Mouse (Mus musculus) cerebellum, postnatal 10 days (tissue): ENCODE results near the gene Nme1.
"Not testable (repeated sequence)": the region's sequence is repeated elsewhere in the genome, so short reads cannot be mapped to it uniquely, and the experiment has no call there.

ENCODE experiments used
- DNase-seq, 2 experiments: peaks; one replicate each; pipeline ENCODE4 v3.0.0; 2021; ENCODE audit warnings: mixed read lengths in 2 of 2

Nme1 gene

GRCm38 (mm10) chr11:93963013-93963412 lies 5.3 kb downstream of the Nme1 start:
- no peak for DNase-seq

- no peak for DNase-seq
Observed at GRCm38 (mm10) chr11:93961482-93961881, 6.8 kb downstream of the Nme1 start.

GRCm38 (mm10) chr11:93957746-93958145 lies 10.6 kb downstream of the Nme1 start:
- DNase-seq: no peak

- DNase-seq: peak in 1 of 2 experiments; percentile 17
Observed at GRCm38 (mm10) chr11:93957031-93957555, 11.2 kb downstream of the Nme1 start.

GRCm38 (mm10) chr11:93956159-93956558 lies 12.2 kb downstream of the Nme1 start, which contains the start of gene Nme2:
Gene Nme2 (minus strand): TSS chr11:93956259.
- DNase-seq: no peak

GRCm38 (mm10) chr11:93955256-93956150 lies 12.8 kb downstream of the Nme1 start:
- DNase-seq: peak; percentile 93 to 96

GRCm38 (mm10) chr11:93954738-93955255 lies 13.5 kb downstream of the Nme1 start:
- DNase-seq: peak in 1 of 2 experiments; percentile 41

GRCm38 (mm10) chr11:93952376-93952775 lies 15.9 kb downstream of the Nme1 start:
- no peak for DNase-seq

- DNase-seq: no peak
Observed at GRCm38 (mm10) chr11:93950045-93950444, 18.3 kb downstream of the Nme1 start.

- no peak for DNase-seq
Observed at GRCm38 (mm10) chr11:93948887-93949567, 19.3 kb downstream of the Nme1 start.

- no peak for DNase-seq
Observed at GRCm38 (mm10) chr11:93944986-93945385, 23.3 kb downstream of the Nme1 start.

- no peak for DNase-seq
Observed at GRCm38 (mm10) chr11:93940906-93941305, 27.4 kb downstream of the Nme1 start.

GRCm38 (mm10) chr11:93929106-93929505 lies 39.2 kb downstream of the Nme1 start:
- no peak for DNase-seq

- DNase-seq: not testable (repeated sequence)
Observed at GRCm38 (mm10) chr11:93915019-93915418, 53.3 kb downstream of the Nme1 start.

GRCm38 (mm10) chr11:93911603-93912002 lies 56.7 kb downstream of the Nme1 start:
- no peak for DNase-seq

- DNase-seq: no peak
Observed at GRCm38 (mm10) chr11:93908829-93909228, 59.5 kb downstream of the Nme1 start.

GRCm38 (mm10) chr11:93907839-93908238 lies 60.5 kb downstream of the Nme1 start:
- no peak for DNase-seq
